ENCODE assay signal across 39 mouse cellular contexts in genomic region chr17:37194782-37195181, GRCm38 (mm10). TPM values are rescaled to one million over a fixed set of nuclear protein-coding genes. Genes with fewer than 3 reads are reported as not detected.
DNase-seq lines count a peak whose midpoint lies in the region; ATAC-seq and TF ChIP-seq lines count a peak whose summit lies in the region.
"Had no signal": no experiment of that assay in that cellular context is flagged by ENCODE, and none has a peak within 500 bp of the region (broad histone marks: within the 10 kb centered on the region; RNA-seq: fewer than 3 reads in every experiment).

No protein-coding gene starts in this region.

- 65% methylated on average over 5 of the region's 5 CpGs for WGBS in stomach, embryonic 16.5 days

- H3K9ac ChIP-seq in stomach, embryonic 16.5 days (ENCODE audit: low read length) = no peak overlapping the region
- H3K9ac ChIP-seq: embryonic facial prominence, embryonic 13.5 days; heart, embryonic 12.5 days; intestine, embryonic 15.5 days; limb, embryonic 13.5 days; liver, embryonic 12.5 days; midbrain, embryonic 13.5 days had no signal

- no peaks in the 10 kb centered on the region for H3K9me3 ChIP-seq in stomach, embryonic 16.5 days (replicated peaks; ENCODE audit: control insufficient read depth, low read length)
- H3K9me3 ChIP-seq: embryonic facial prominence, embryonic 13.5 days; heart, embryonic 12.5 days; hindbrain, embryonic 10.5 days; intestine, embryonic 15.5 days; limb, embryonic 13.5 days; liver, embryonic 12.5 days; midbrain, embryonic 13.5 days had no signal

- no peak overlapping the region for H3K27ac ChIP-seq in stomach, embryonic 16.5 days (ENCODE audit: low read length)
- H3K27ac ChIP-seq: embryonic facial prominence, embryonic 13.5 days; hindbrain, embryonic 10.5 days; intestine, embryonic 15.5 days; layer of hippocampus, adult 2 months; limb, embryonic 13.5 days; liver, embryonic 12.5 days; midbrain, embryonic 13.5 days had no signal

- in situ Hi-C loops in Patski (cut with MboI; ENCODE audit: low pct_unique_long_range_greater_than_20kb) = no loop called here

- H3K36me3 ChIP-seq in stomach, embryonic 16.5 days (ENCODE audit: control insufficient read depth, insufficient read depth, low read length) = no peaks in the 10 kb centered on the region
- H3K36me3 ChIP-seq: embryonic facial prominence, embryonic 13.5 days; heart, embryonic 12.5 days; hindbrain, embryonic 10.5 days; intestine, embryonic 15.5 days; limb, embryonic 13.5 days; liver, embryonic 12.5 days; midbrain, embryonic 13.5 days had no signal

- POLR2A ChIA-PET in Patski (lab: Charles Lee) = no interaction called here

- no peaks in the 10 kb centered on the region for H3K27me3 ChIP-seq in Patski
- H3K27me3 ChIP-seq in stomach, embryonic 16.5 days (ENCODE audit: control insufficient read depth, insufficient read depth, low read length) = peaks cover 28% of the 10 kb centered on the region

- no peak overlapping the region for H3K4me2 ChIP-seq in stomach, embryonic 16.5 days (ENCODE audit: low read depth, low read length)
- H3K4me2 ChIP-seq: embryonic facial prominence, embryonic 13.5 days; heart, embryonic 12.5 days; intestine, embryonic 15.5 days; limb, embryonic 13.5 days; liver, embryonic 12.5 days; midbrain, embryonic 13.5 days had no signal

- TF ChIP-seq CTCF in Patski (IDR thresholded peaks at IDR 0.05) = no peak

- peak; percentile 89 for ATAC-seq in Patski
- peak; percentile 67; the same call in 1 of the 2 replicates for ATAC-seq in stomach, embryonic 16.5 days (ENCODE audit: insufficient read depth, low FRiP score)
- ATAC-seq in megakaryocyte-erythroid progenitor cell, adult 5-6 weeks (replicated peaks; ENCODE audit: low FRiP score, low TSS enrichment, poor library complexity, severe bottlenecking) = no peak
- ATAC-seq: forebrain, embryonic 14.5 days; hindbrain, embryonic 16.5 days; intestine, embryonic 15.5 days; liver, embryonic 12.5 days; midbrain, embryonic 13.5 days had no signal

- H3K4me1 ChIP-seq in stomach, embryonic 16.5 days (ENCODE audit: control insufficient read depth, insufficient read depth, low read length) = peaks cover 6% of the 10 kb centered on the region; the same call in 1 of the 2 replicates
- H3K4me1 ChIP-seq: limb, embryonic 13.5 days; liver, embryonic 12.5 days had no signal

- CTCF ChIA-PET in Patski (lab: Charles Lee) = interaction anchor here (2.7 kb wide), 1 partner anchor 9 kb away, joined by 11 read pairs; no protein-coding TSS in a partner anchor

- peak; percentile 33 to 72 for DNase-seq in adrenal gland, adult (ENCODE audit: inconsistent age in 2 of 2, low spot score in 1 of 2)
- DNase-seq in adrenal gland, adult 18-20 months (ENCODE audit: low spot score in 2 of 2) = no peak
- peak; percentile 37 for DNase-seq in right cerebral cortex, adult 18-20 months
- DNase-seq in right cerebral cortex, postnatal 36 days (ENCODE audit: low spot score in 2 of 2) = no peak
- peak; percentile 15 for DNase-seq in Patski (ENCODE audit: low read depth, low spot score)
- no peak for DNase-seq in thymus, postnatal 10 days (ENCODE audit: low spot score in 2 of 2)
- DNase-seq: cerebellum, adult 2 months; cerebellum, postnatal 36 days; embryo, embryonic 11 days; gastrocnemius, postnatal 10 days; heart, postnatal 10 days; kidney, adult 8-10 months; kidney, postnatal 14 days; lung, adult 18-20 months; lung, postnatal 14 days; right cerebral cortex, postnatal 25 days; thymus, adult 18-20 months had no signal

- H3K4me3 ChIP-seq in stomach, embryonic 16.5 days (replicated peaks; ENCODE audit: low read length) = no peak overlapping the region
- H3K4me3 ChIP-seq: embryonic facial prominence, embryonic 13.5 days; heart, embryonic 12.5 days; hindbrain, embryonic 10.5 days; intestine, embryonic 15.5 days; layer of hippocampus, adult 2 months; limb, embryonic 13.5 days; liver, embryonic 12.5 days; midbrain, embryonic 13.5 days had no signal

RNA-seq across cellular contexts. Expression of gene Ubd, which starts 1.1 kb away (rescaled TPM):
- total RNA-seq in adrenal gland, adult 18-20 months (2021) = under 1 TPM in 1 of 2 experiments, not detected in 1; 0.67 TPM
- 0.06 TPM for polyA plus RNA-seq in Patski (2021)
- not detected in 2 replicates for polyA plus RNA-seq in stomach, embryonic 16.5 days (2015; fragmentation: Nextera tagmentation; extraction: Ambion mirVana)
- total RNA-seq in megakaryocyte-erythroid progenitor cell, adult 5-6 weeks (2014; fragmentation: Nextera tagmentation) = not detected in 2 replicates
- 0.88 TPM in 1 of 2 replicates, not detected in the other for total RNA-seq in megakaryocyte-erythroid progenitor cell, adult 5-6 weeks (2017)
- total RNA-seq: gastrocnemius, postnatal 10 days; granulocyte monocyte progenitor cell, adult 5-6 weeks; heart, postnatal 10 days; layer of hippocampus, adult 2 months; layer of hippocampus, postnatal 25 days; left cerebral cortex, postnatal 25 days; MEL; monocyte, adult 5-6 weeks; neutrophil, adult 5-6 weeks had no signal
- polyA plus RNA-seq: cerebellum, adult 2 months; embryonic facial prominence, embryonic 13.5 days; forebrain, embryonic 14.5 days; heart, embryonic 12.5 days; hindbrain, embryonic 10.5 days; hindbrain, embryonic 16.5 days; intestine, embryonic 15.5 days; limb, embryonic 13.5 days; liver, embryonic 12.5 days; midbrain, embryonic 13.5 days; stomach, embryonic 14.5 days had no signal

RNA-seq across cellular contexts. Expression of gene Olfr94, which starts 6.0 kb away (rescaled TPM):
- total RNA-seq in adrenal gland, adult 18-20 months (2021) = not detected
- not detected for polyA plus RNA-seq in Patski (2021)
- polyA plus RNA-seq in stomach, embryonic 16.5 days (2015; fragmentation: Nextera tagmentation; extraction: Ambion mirVana) = not detected in 2 replicates
- total RNA-seq in megakaryocyte-erythroid progenitor cell, adult 5-6 weeks (2014; fragmentation: Nextera tagmentation) = not detected in 2 replicates
- total RNA-seq in megakaryocyte-erythroid progenitor cell, adult 5-6 weeks (2017) = not detected in 2 replicates
- total RNA-seq: CH12.LX; gastrocnemius, postnatal 10 days; granulocyte monocyte progenitor cell, adult 5-6 weeks; heart, postnatal 10 days; layer of hippocampus, adult 2 months; layer of hippocampus, postnatal 25 days; left cerebral cortex, postnatal 25 days; megakaryocyte, adult 5-6 weeks; MEL; monocyte, adult 5-6 weeks; neutrophil, adult 5-6 weeks had no signal
- polyA plus RNA-seq: cerebellum, adult 2 months; embryonic facial prominence, embryonic 13.5 days; forebrain, embryonic 14.5 days; heart, embryonic 12.5 days; hindbrain, embryonic 10.5 days; hindbrain, embryonic 16.5 days; intestine, embryonic 15.5 days; limb, embryonic 13.5 days; liver, embryonic 12.5 days; midbrain, embryonic 13.5 days; spleen, adult 2 months; stomach, embryonic 14.5 days had no signal

RNA-seq across cellular contexts. Expression of gene Olfr95, which starts 18.1 kb away (rescaled TPM):
- total RNA-seq in adrenal gland, adult 18-20 months (2021) = not detected
- not detected for polyA plus RNA-seq in Patski (2021)
- not detected in 2 replicates for polyA plus RNA-seq in stomach, embryonic 16.5 days (2015; fragmentation: Nextera tagmentation; extraction: Ambion mirVana)
- not detected in 2 replicates for total RNA-seq in megakaryocyte-erythroid progenitor cell, adult 5-6 weeks (2014; fragmentation: Nextera tagmentation)
- not detected in 2 replicates for total RNA-seq in megakaryocyte-erythroid progenitor cell, adult 5-6 weeks (2017)
- total RNA-seq: CH12.LX; gastrocnemius, postnatal 10 days; granulocyte monocyte progenitor cell, adult 5-6 weeks; heart, postnatal 10 days; layer of hippocampus, adult 2 months; layer of hippocampus, postnatal 25 days; left cerebral cortex, postnatal 25 days; MEL; monocyte, adult 5-6 weeks; neutrophil, adult 5-6 weeks had no signal
- polyA plus RNA-seq: cerebellum, adult 2 months; embryonic facial prominence, embryonic 13.5 days; forebrain, embryonic 14.5 days; heart, embryonic 12.5 days; hindbrain, embryonic 10.5 days; hindbrain, embryonic 16.5 days; intestine, embryonic 15.5 days; limb, embryonic 13.5 days; liver, embryonic 12.5 days; midbrain, embryonic 13.5 days; spleen, adult 2 months; stomach, embryonic 14.5 days had no signal

RNA-seq across cellular contexts. Expression of gene Olfr96, which starts 25.2 kb away (rescaled TPM):
- not detected for total RNA-seq in adrenal gland, adult 18-20 months (2021)
- polyA plus RNA-seq in Patski (2021) = not detected
- not detected in 2 replicates for polyA plus RNA-seq in stomach, embryonic 16.5 days (2015; fragmentation: Nextera tagmentation; extraction: Ambion mirVana)
- total RNA-seq in megakaryocyte-erythroid progenitor cell, adult 5-6 weeks (2014; fragmentation: Nextera tagmentation) = not detected in 2 replicates
- not detected in 2 replicates for total RNA-seq in megakaryocyte-erythroid progenitor cell, adult 5-6 weeks (2017)
- total RNA-seq: CH12.LX; gastrocnemius, postnatal 10 days; granulocyte monocyte progenitor cell, adult 5-6 weeks; heart, postnatal 10 days; layer of hippocampus, adult 2 months; layer of hippocampus, postnatal 25 days; left cerebral cortex, postnatal 25 days; megakaryocyte, adult 5-6 weeks; MEL; monocyte, adult 5-6 weeks; neutrophil, adult 5-6 weeks had no signal
- polyA plus RNA-seq: cerebellum, adult 2 months; embryonic facial prominence, embryonic 13.5 days; forebrain, embryonic 14.5 days; heart, embryonic 12.5 days; hindbrain, embryonic 10.5 days; hindbrain, embryonic 16.5 days; intestine, embryonic 15.5 days; limb, embryonic 13.5 days; liver, embryonic 12.5 days; midbrain, embryonic 13.5 days; spleen, adult 2 months; stomach, embryonic 14.5 days had no signal

RNA-seq across cellular contexts. Expression of gene Olfr93, which starts 33.5 kb away (rescaled TPM):
- not detected for total RNA-seq in adrenal gland, adult 18-20 months (2021)
- polyA plus RNA-seq in Patski (2021) = not detected
- polyA plus RNA-seq in stomach, embryonic 16.5 days (2015; fragmentation: Nextera tagmentation; extraction: Ambion mirVana) = not detected in 2 replicates
- not detected in 2 replicates for total RNA-seq in megakaryocyte-erythroid progenitor cell, adult 5-6 weeks (2014; fragmentation: Nextera tagmentation)
- total RNA-seq in megakaryocyte-erythroid progenitor cell, adult 5-6 weeks (2017) = not detected in 2 replicates
- total RNA-seq: CH12.LX; gastrocnemius, postnatal 10 days; granulocyte monocyte progenitor cell, adult 5-6 weeks; heart, postnatal 10 days; layer of hippocampus, adult 2 months; layer of hippocampus, postnatal 25 days; left cerebral cortex, postnatal 25 days; megakaryocyte, adult 5-6 weeks; MEL; monocyte, adult 5-6 weeks; neutrophil, adult 5-6 weeks had no signal
- polyA plus RNA-seq: cerebellum, adult 2 months; embryonic facial prominence, embryonic 13.5 days; forebrain, embryonic 14.5 days; heart, embryonic 12.5 days; hindbrain, embryonic 10.5 days; hindbrain, embryonic 16.5 days; intestine, embryonic 15.5 days; limb, embryonic 13.5 days; liver, embryonic 12.5 days; midbrain, embryonic 13.5 days; spleen, adult 2 months; stomach, embryonic 14.5 days had no signal

Comparison
In these comparisons a context has a peak if more than half of its experiments do, and no peak if none do; other contexts are left out.
1. DNase-seq: peak in adrenal gland, adult (2 of 2), right cerebral cortex, adult 18-20 months (single experiment) and Patski (single experiment); none in adrenal gland, adult 18-20 months (0 of 2), right cerebral cortex, postnatal 36 days (0 of 2) and thymus, postnatal 10 days (0 of 2).